In the genomic region with DNA sequence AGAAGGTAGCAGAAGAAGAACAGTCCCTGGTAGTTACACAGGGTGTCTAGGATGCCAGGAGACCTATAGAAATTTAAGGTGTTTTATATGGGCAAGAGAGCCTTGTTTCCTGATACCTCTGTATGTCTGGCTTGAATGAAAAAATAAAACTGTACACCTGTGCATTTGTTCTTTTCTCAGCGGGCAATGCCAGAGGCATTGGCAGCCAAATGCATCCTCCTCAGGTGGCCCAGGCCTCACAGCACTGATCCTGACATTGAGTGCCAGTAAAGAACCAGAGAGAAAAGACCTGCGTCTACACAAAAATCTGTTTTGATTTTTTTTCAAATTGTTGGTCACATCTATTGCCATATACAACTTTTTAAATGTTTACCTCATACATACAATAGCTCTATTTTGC, we compare ENCODE assay signal across 14 mouse cellular contexts.
"Had no signal": no experiment of that assay in that cellular context is flagged by ENCODE, and none has a peak within 500 bp of the region (broad histone marks: within the 10 kb centered on the region; RNA-seq: fewer than 3 reads in every experiment).

No protein-coding gene starts in this region.

- H3K27ac ChIP-seq: kidney, embryonic 15.5 days; left cerebral cortex, adult 2 months; limb, embryonic 10.5 days; liver, embryonic 15.5 days; macrophage; midbrain, embryonic 15.5 days; neural tube, embryonic 12.5 days had no signal

- H3K36me3 ChIP-seq: kidney, embryonic 15.5 days; limb, embryonic 10.5 days; liver, embryonic 15.5 days; midbrain, embryonic 15.5 days; neural tube, embryonic 12.5 days had no signal

- DNase-seq: kidney, postnatal 14 days; lung, adult 2 months; right cerebral cortex, postnatal 4 days; spleen, adult 18-20 months; thymus, adult 2 months; thymus, postnatal 25 days had no signal

- H3K4me3 ChIP-seq: kidney, embryonic 15.5 days; left cerebral cortex, adult 2 months; limb, embryonic 10.5 days; liver, embryonic 15.5 days; megakaryocyte, embryonic 14.5 days; midbrain, embryonic 15.5 days; neural tube, embryonic 12.5 days had no signal

- H3K9me3 ChIP-seq: kidney, embryonic 15.5 days; limb, embryonic 10.5 days; liver, embryonic 15.5 days; megakaryocyte, embryonic 14.5 days; midbrain, embryonic 15.5 days; neural tube, embryonic 12.5 days had no signal

- H3K27me3 ChIP-seq: kidney, embryonic 15.5 days; liver, embryonic 15.5 days; midbrain, embryonic 15.5 days; neural tube, embryonic 12.5 days had no signal

- H3K4me1 ChIP-seq: kidney, embryonic 15.5 days; limb, embryonic 10.5 days; liver, embryonic 15.5 days; megakaryocyte, embryonic 14.5 days; midbrain, embryonic 15.5 days; neural tube, embryonic 12.5 days had no signal
